15 mouse cellular contexts compared by ENCODE assay signal in genomic region chr8:106123443-106123842, GRCm38 (mm10). TPM values are rescaled to one million over a fixed set of nuclear protein-coding genes. Genes with fewer than 3 reads are reported as not detected.
"Had no signal": no experiment of that assay in that cellular context is flagged by ENCODE, and none has a peak within 500 bp of the region (broad histone marks: within the 10 kb centered on the region; RNA-seq: fewer than 3 reads in every experiment).

No protein-coding gene starts in this region.

- DNase-seq: kidney, adult 11 months; kidney, adult 9 months; kidney, postnatal 14 days; lung, adult 2 months; lung, postnatal 14 days; lung, postnatal 4 days; midbrain, embryonic 14.5 days; thymus, adult 2 months; thymus, postnatal 14 days had no signal

- H3K4me1 ChIP-seq: limb, embryonic 10.5 days; limb, embryonic 13.5 days; liver, embryonic 15.5 days had no signal

- H3K9me3 ChIP-seq: limb, embryonic 10.5 days; limb, embryonic 13.5 days; liver, embryonic 15.5 days had no signal

- H3K27ac ChIP-seq: limb, embryonic 10.5 days; limb, embryonic 13.5 days; liver, embryonic 15.5 days had no signal

- H3K4me3 ChIP-seq: limb, embryonic 10.5 days; limb, embryonic 13.5 days; liver, embryonic 15.5 days had no signal

- H3K27me3 ChIP-seq: limb, embryonic 13.5 days; liver, embryonic 15.5 days had no signal

- H3K9ac ChIP-seq: limb, embryonic 13.5 days; liver, embryonic 15.5 days had no signal

- H3K4me2 ChIP-seq: limb, embryonic 13.5 days; liver, embryonic 15.5 days; midbrain, embryonic 11.5 days had no signal

RNA-seq across cellular contexts. Expression of gene Esrp2, which starts 13.3 kb away (rescaled TPM):
- total RNA-seq: megakaryocyte progenitor cell, adult 5-6 weeks had no signal
- polyA plus RNA-seq: neural tube, embryonic 14.5 days had no signal
